Mouse (Mus musculus) testis, adult 2 months (tissue): Measurements from ENCODE around the gene Kank1. TPM values are rescaled to one million over a fixed set of nuclear protein-coding genes. Genes with fewer than 3 reads are reported as not detected.

Experiments
- H3K27ac ChIP-seq: fragments of 200-500 bp; 2 replicates; pipeline ENCODE4 v1.5.1; 2012; ENCODE audit warnings: low read depth, low read length; ENCODE audit not compliant: control insufficient read depth, insufficient read depth
- H3K27me3 ChIP-seq: fragments of 200-500 bp; 2 replicates; pipeline ENCODE4 v1.6.1; 2012; ENCODE audit warnings: mild to moderate bottlenecking, low read length, moderate library complexity; ENCODE audit not compliant: control insufficient read depth, insufficient read depth
- H3K36me3 ChIP-seq: fragments of 200-500 bp; 2 replicates; pipeline ENCODE4 v1.6.1; 2012; ENCODE audit warnings: mild to moderate bottlenecking, low read length; ENCODE audit not compliant: control insufficient read depth, insufficient read depth
- H3K4me1 ChIP-seq: fragments of 200-500 bp; 2 replicates; pipeline ENCODE4 v1.6.1; 2012; ENCODE audit warnings: low read length; ENCODE audit not compliant: control insufficient read depth, insufficient read depth
- H3K4me3 ChIP-seq: fragments of 200-500 bp; 2 replicates; pipeline ENCODE4 v1.5.1; 2012; ENCODE audit warnings: low read depth, mild to moderate bottlenecking, low read length, moderate library complexity, mixed read lengths; ENCODE audit not compliant: control insufficient read depth
- CTCF ChIP-seq: fragments of 200-500 bp; IDR thresholded peaks from 2 replicates; pipeline ENCODE4 v1.5.1; 2012; ENCODE audit warnings: low read depth, mild to moderate bottlenecking, inconsistent platforms, low read length, moderate library complexity; ENCODE audit not compliant: control insufficient read depth, insufficient read depth, insufficient replicate concordance
- POLR2A ChIP-seq: fragments of 200-500 bp; IDR thresholded peaks from 2 replicates; pipeline ENCODE4 v1.6.1; 2012; ENCODE audit warnings: low read depth, mild to moderate bottlenecking, inconsistent platforms, low read length, moderate library complexity; ENCODE audit not compliant: control insufficient read depth
- polyA plus RNA-seq: library from polyadenylated mRNA; depleted of rRNA; stranded (reverse); fragments of >200 nt; gene quantifications from 2 replicates; pipeline ENCODE4 v1.2.3, GENCODE M21; 2012

Kank1 gene
- polyA plus RNA-seq, 1 experiment: 11.0 TPM

GRCm38 (mm10) chr19:25445054-25445453, 208.3 kb downstream of the Kank1 start:
- H3K27ac ChIP-seq: no peak overlapping the region
- peak; percentile 19; the same call in 1 of the 2 replicates for TF ChIP-seq CTCF
- no peak for TF ChIP-seq POLR2A
- H3K27me3 ChIP-seq: no peaks in the 10 kb centered on the region
- H3K4me3 ChIP-seq: no peak overlapping the region
- no peaks in the 10 kb centered on the region for H3K4me1 ChIP-seq
- no peaks in the 10 kb centered on the region for H3K36me3 ChIP-seq

- no peak overlapping the region for H3K27ac ChIP-seq
- no peaks in the 10 kb centered on the region for H3K36me3 ChIP-seq
- H3K4me1 ChIP-seq: no peaks in the 10 kb centered on the region
- TF ChIP-seq POLR2A (no peak), CTCF (no peak)
- no peak overlapping the region for H3K4me3 ChIP-seq
- H3K27me3 ChIP-seq: no peaks in the 10 kb centered on the region
Observed at GRCm38 (mm10) chr19:25445842-25446241, 209.1 kb downstream of the Kank1 start.

- TF ChIP-seq CTCF (no peak), POLR2A (no peak)
- Histone ChIP-seq H3K4me1 (no peaks in the 10 kb centered on the region), H3K4me3 (no peak overlapping the region), H3K36me3 (no peaks in the 10 kb centered on the region), H3K27ac (no peak overlapping the region), H3K27me3 (no peaks in the 10 kb centered on the region)
Observed at GRCm38 (mm10) chr19:25446683-25447082, 209.9 kb downstream of the Kank1 start.

- H3K27me3 ChIP-seq: no peaks in the 10 kb centered on the region
- no peaks in the 10 kb centered on the region for H3K4me1 ChIP-seq
- no peaks in the 10 kb centered on the region for H3K36me3 ChIP-seq
- TF ChIP-seq POLR2A (no peak), CTCF (no peak)
- no peak overlapping the region for H3K4me3 ChIP-seq
- H3K27ac ChIP-seq: no peak overlapping the region
Observed at GRCm38 (mm10) chr19:25447373-25447772, 210.6 kb downstream of the Kank1 start.

GRCm38 (mm10) chr19:25450869-25451629, 214.3 kb downstream of the Kank1 start:
- H3K27ac ChIP-seq: no peak overlapping the region
- H3K4me3 ChIP-seq: no peak overlapping the region
- H3K36me3 ChIP-seq: no peaks in the 10 kb centered on the region
- TF ChIP-seq POLR2A (no peak), CTCF (peak; percentile 71; the same call in 1 of the 2 replicates)
- H3K27me3 ChIP-seq: no peaks in the 10 kb centered on the region
- H3K4me1 ChIP-seq: no peaks in the 10 kb centered on the region

GRCm38 (mm10) chr19:25453146-25453545, 216.4 kb downstream of the Kank1 start:
- Histone ChIP-seq H3K4me3 (no peak overlapping the region), H3K27me3 (no peaks in the 10 kb centered on the region), H3K4me1 (no peaks in the 10 kb centered on the region; the same call in 1 of the 2 replicates), H3K27ac (no peak overlapping the region), H3K36me3 (no peaks in the 10 kb centered on the region)
- TF ChIP-seq POLR2A (no peak), CTCF (no peak)

GRCm38 (mm10) chr19:25460760-25461159, 224.0 kb downstream of the Kank1 start:
- Histone ChIP-seq H3K4me3 (no peak overlapping the region), H3K27me3 (no peaks in the 10 kb centered on the region), H3K27ac (no peak overlapping the region), H3K36me3 (no peaks in the 10 kb centered on the region), H3K4me1 (no peaks in the 10 kb centered on the region; the same call in 1 of the 2 replicates)
- TF ChIP-seq CTCF: no peak
- TF ChIP-seq POLR2A: no peak
